Mouse (Mus musculus) stomach, postnatal 0 days (tissue): Measurements from ENCODE around the gene Zbtb20. TPM values are rescaled to one million over a fixed set of nuclear protein-coding genes. Genes with fewer than 3 reads are reported as not detected.

Experiments used
- ATAC-seq: fragments of 200-750 bp; cut with Nextera tagmentation; 2 replicates; pipeline ENCODE4 v1.8.0; 2017; ENCODE audit not compliant: low FRiP score, low TSS enrichment
- DNase-seq: peaks from one replicate; pipeline ENCODE4 v3.0.0-alpha.2; 2016; ENCODE audit warnings: low spot score
- H3K27ac ChIP-seq: fragments of 300-500 bp; sonication (generic); replicated peaks from 2 replicates; pipeline ENCODE4 v1.5.1; 2014; ENCODE audit warnings: mild to moderate bottlenecking, control low read depth
- H3K27me3 ChIP-seq: fragments of 300-500 bp; sonication (generic); 2 replicates; pipeline ENCODE4 v1.6.1; 2014; ENCODE audit warnings: low read length; ENCODE audit not compliant: control insufficient read depth, insufficient read depth
- H3K36me3 ChIP-seq: fragments of 300-500 bp; sonication (generic); 2 replicates; pipeline ENCODE4 v1.6.1; 2014; ENCODE audit warnings: low read length, mixed read lengths; ENCODE audit not compliant: control insufficient read depth, insufficient read depth
- H3K4me1 ChIP-seq: fragments of 300-500 bp; sonication (generic); replicated peaks from 2 replicates; pipeline ENCODE4 v1.6.1; 2014; ENCODE audit warnings: antibody characterized with exemption; ENCODE audit not compliant: control insufficient read depth, insufficient read depth
- H3K4me2 ChIP-seq: fragments of 300-500 bp; sonication (generic); replicated peaks from 2 replicates; pipeline ENCODE4 v1.6.1; 2014; ENCODE audit warnings: low read depth, mild to moderate bottlenecking, control low read depth, moderate library complexity
- H3K4me3 ChIP-seq: fragments of 300-500 bp; sonication (generic); 2 replicates; pipeline ENCODE4 v1.5.1; 2014; ENCODE audit warnings: low read depth, low read length, control low read depth
- H3K9ac ChIP-seq: fragments of 300-500 bp; sonication (generic); 2 replicates; pipeline ENCODE4 v1.6.1; 2014; ENCODE audit warnings: mild to moderate bottlenecking, low read length, control low read depth, mixed read lengths
- H3K9me3 ChIP-seq: fragments of 300-500 bp; sonication (generic); 2 replicates; pipeline ENCODE4 v1.6.1; 2016; ENCODE audit warnings: low read length; ENCODE audit not compliant: control insufficient read depth
- CTCF ChIP-seq: IDR thresholded peaks from 2 replicates; pipeline ENCODE4 v1.5.1; 2016; ENCODE audit warnings: antibody characterized with exemption, low read depth, mild to moderate bottlenecking, moderate library complexity
- EP300 ChIP-seq: optimal IDR thresholded peaks from 2 replicates; pipeline ENCODE3; 2016; ENCODE audit warnings: antibody characterized with exemption
- WGBS: fragments of 180-500 bp; shearing (Covaris S2); extraction: QIAGEN DNeasy Blood & Tissue Kit; methylation state at CpG from one replicate; pipeline ENCODE4 v1.1.7; 2014; 5-methylcytosine and 5-hydroxymethylcytosine counted together
- polyA plus RNA-seq: library from polyadenylated mRNA; unstranded; fragments of >200 nt; fragmentation: Nextera tagmentation; extraction: Ambion mirVana; gene quantifications from 2 replicates; pipeline ENCODE4 v1.2.1, GENCODE M21; 2015

The Zbtb20 gene
- polyA plus RNA-seq, 1 experiment from 2014 or later, result 15.7 TPM

DNA sequence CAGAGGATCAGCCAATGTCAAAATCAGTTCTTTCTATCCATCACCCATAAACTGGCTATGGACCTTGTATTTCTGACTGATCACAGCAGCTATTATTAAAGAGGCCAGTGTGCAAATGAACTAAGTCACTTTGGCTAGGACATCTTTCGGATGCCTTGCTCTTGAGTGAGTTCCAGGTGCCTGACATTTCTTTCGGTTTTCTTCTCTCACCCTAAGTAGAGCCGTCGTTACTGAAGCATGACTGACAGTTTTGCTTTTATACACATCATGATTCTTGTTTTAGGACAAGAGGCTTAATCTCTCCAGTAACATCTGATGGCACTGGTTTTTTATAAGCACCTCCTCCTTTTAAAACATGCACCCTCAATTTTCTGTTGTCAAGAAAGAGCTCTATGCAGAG is 625.6 kb downstream of the Zbtb20 start:
- H3K4me2 ChIP-seq, result no peak overlapping the region
- 83% methylated on average over 4 of the region's 4 CpGs for WGBS
- ATAC-seq, result no peak

DNA sequence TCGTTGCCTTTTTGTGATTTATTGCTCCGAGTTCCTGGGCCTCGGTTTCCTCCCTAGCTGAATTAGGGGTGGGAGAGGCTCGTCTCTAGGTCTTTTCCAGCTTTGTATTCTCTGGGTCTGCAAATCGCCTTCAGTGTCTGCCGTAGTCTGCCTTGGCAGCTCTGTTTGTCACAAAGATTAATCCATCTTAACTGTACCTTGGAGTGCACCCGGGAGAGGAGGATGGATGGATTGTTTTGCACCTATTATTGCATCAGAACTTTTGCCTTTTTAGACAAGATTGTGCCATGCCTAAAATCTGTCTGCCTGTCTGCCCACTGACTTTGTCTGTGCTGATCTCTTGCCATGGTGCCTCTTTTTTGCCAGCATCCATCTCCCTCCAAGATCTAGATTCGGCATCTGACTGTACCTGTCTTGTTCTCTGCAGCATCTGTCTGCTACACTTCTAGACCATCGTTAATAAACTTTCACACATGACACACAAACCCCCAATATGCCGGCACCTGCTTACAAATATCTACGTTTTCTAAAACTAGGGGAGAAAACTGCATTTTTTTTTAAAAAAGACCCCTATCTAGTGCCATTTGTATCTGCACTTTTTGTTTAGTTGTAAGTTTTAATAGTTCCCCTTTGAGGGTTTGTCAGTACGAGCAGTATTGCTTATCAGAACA is 626.8 kb downstream of the Zbtb20 start:
- Histone ChIP-seq H3K27me3 (no peaks in the 10 kb centered on the region), H3K4me2 (peak overlapping the region; percentile 66), H3K27ac (no peak overlapping the region), H3K9me3 (no peaks in the 10 kb centered on the region), H3K4me3 (peak overlapping the region; percentile 34; the same call in 1 of the 2 replicates), H3K4me1 (no peaks in the 10 kb centered on the region), H3K36me3 (no peaks in the 10 kb centered on the region), H3K9ac (no peak overlapping the region)
- no peak for TF ChIP-seq EP300
- no peak for TF ChIP-seq CTCF
- ATAC-seq (no peak), DNase-seq (no peak)
- 53% methylated on average over 12 of the region's 12 CpGs for WGBS

More for the DNA sequence above, 625.6 kb downstream of the Zbtb20 start:
- Histone ChIP-seq H3K27me3 (no peaks in the 10 kb centered on the region), H3K9ac (no peak overlapping the region), H3K27ac (no peak overlapping the region), H3K4me1 (no peaks in the 10 kb centered on the region), H3K36me3 (no peaks in the 10 kb centered on the region), H3K9me3 (no peaks in the 10 kb centered on the region), H3K4me3 (no peak overlapping the region)
- no peak for DNase-seq
- TF ChIP-seq EP300 (no peak), CTCF (no peak)

DNA sequence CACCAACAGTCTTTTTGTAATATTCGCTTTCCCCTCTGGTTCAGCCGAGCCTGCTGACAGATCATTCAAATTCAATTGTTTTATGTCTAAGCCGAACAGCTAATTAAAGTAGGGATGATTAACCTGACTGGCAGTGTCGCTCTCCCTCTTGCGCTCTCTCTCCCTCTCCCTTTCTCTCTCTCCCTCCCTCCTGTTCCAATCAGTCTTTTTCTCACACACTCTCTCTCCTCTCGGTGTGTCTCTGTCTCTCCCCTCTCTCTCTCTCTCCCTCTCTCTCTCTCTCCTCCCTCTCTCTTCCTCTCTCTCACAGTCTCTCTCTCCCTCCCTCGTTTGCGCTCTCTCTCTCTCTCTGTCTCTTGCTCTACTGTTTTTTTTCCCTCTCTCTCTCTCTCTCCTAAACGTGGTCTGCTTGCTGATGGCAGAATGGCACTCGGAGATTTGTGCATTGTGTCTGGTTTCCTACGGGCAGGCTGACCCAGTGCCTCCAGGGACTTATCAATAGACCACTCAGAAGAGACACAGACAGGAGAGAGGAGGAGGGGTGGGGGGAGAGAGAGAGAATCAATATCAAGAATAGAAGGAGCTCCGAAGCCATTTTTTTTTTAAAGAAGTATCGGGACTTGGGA is 627.4 kb downstream of the Zbtb20 start:
- Histone ChIP-seq H3K27ac (no peak overlapping the region), H3K4me3 (peak overlapping the region; percentile 34), H3K36me3 (no peaks in the 10 kb centered on the region), H3K27me3 (no peaks in the 10 kb centered on the region), H3K4me1 (no peaks in the 10 kb centered on the region), H3K9ac (peak overlapping the region; percentile 1; the same call in 1 of the 2 replicates), H3K4me2 (peak overlapping the region; percentile 66), H3K9me3 (no peaks in the 10 kb centered on the region)
- 14% methylated on average over 13 of the region's 13 CpGs for WGBS
- DNase-seq, result no peak
- ATAC-seq, result no peak
- TF ChIP-seq EP300 (no peak), CTCF (no peak)

DNA sequence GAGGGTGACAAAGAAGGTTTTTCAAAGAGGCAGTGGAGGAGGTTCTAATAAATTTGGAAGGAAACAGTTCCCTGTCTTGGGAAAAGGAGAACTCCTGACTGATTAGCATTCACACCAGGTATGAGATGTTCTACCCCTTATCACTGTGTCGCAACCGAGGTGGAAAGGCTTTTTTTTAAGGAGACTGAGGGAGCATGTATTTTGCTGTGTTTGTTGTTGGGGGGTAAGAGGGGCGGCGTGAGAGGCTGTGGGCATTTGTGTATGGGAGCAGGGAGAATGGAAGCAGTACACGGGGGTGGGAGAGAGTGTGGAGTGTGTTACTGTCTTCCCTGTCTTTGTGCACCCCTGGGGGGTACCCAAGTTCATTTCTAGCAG is 627.9 kb downstream of the Zbtb20 start:
- no peak for DNase-seq
- Histone ChIP-seq H3K4me1 (no peaks in the 10 kb centered on the region), H3K9ac (peak overlapping the region; percentile 1; the same call in 1 of the 2 replicates), H3K4me2 (peak overlapping the region; percentile 66), H3K27me3 (no peaks in the 10 kb centered on the region), H3K27ac (no peak overlapping the region), H3K4me3 (peak overlapping the region; percentile 34), H3K36me3 (no peaks in the 10 kb centered on the region), H3K9me3 (no peaks in the 10 kb centered on the region)
- no peak for ATAC-seq
- TF ChIP-seq EP300, result no peak
- TF ChIP-seq CTCF, result no peak
- 1% methylated on average over 5 of the region's 5 CpGs for WGBS

- H3K36me3 ChIP-seq, result no peaks in the 10 kb centered on the region
- H3K9me3 ChIP-seq, result no peaks in the 10 kb centered on the region
- peak; percentile 37 for DNase-seq
- ATAC-seq, result no peak
- 0% methylated on average over 3 of the region's 3 CpGs for WGBS
- peak overlapping the region; percentile 34; the same call in 1 of the 2 replicates for H3K4me3 ChIP-seq
- H3K9ac ChIP-seq, result no peak overlapping the region
- H3K27me3 ChIP-seq, result no peaks in the 10 kb centered on the region
- TF ChIP-seq EP300, result no peak
- TF ChIP-seq CTCF, result no peak
- peak overlapping the region; percentile 66 for H3K4me2 ChIP-seq
- no peak overlapping the region for H3K27ac ChIP-seq
- H3K4me1 ChIP-seq, result no peaks in the 10 kb centered on the region
These were observed 628.5 kb downstream of the Zbtb20 start for GRCm38 (mm10) chr16:43504151-43504550.

DNA sequence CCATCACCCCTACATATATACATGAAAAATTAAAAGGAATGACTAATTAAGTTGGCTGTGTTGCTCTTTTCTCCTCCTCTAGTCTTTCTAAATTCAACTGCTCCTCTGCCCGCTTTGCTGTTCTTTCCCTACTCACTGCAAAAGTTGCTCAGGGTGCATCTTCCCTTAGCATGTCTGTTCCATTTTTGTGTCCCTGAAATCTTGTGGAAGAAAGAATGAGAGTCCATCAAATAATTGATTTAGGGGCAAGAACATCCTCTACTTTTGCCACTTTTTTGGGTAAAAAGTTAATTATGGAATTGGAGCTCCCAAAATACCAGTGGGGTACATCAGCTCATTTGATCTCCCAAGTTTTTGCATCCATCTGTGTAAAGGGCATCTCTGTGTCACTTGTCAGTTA is 628.9 kb downstream of the Zbtb20 start:
- H3K4me2 ChIP-seq, result no peak overlapping the region
- no peaks in the 10 kb centered on the region for H3K9me3 ChIP-seq
- WGBS, result 62% methylated on average over 1 of the region's 1 CpGs

More for the DNA sequence above, 628.9 kb downstream of the Zbtb20 start:
- no peak overlapping the region for H3K27ac ChIP-seq
- no peak overlapping the region for H3K4me3 ChIP-seq
- no peaks in the 10 kb centered on the region for H3K27me3 ChIP-seq
- no peaks in the 10 kb centered on the region for H3K36me3 ChIP-seq
- ATAC-seq (no peak), DNase-seq (no peak)
- no peak overlapping the region for H3K9ac ChIP-seq
- H3K4me1 ChIP-seq, result no peaks in the 10 kb centered on the region
- TF ChIP-seq EP300, result no peak
- TF ChIP-seq CTCF, result no peak
